Mouse (Mus musculus) spleen, adult 2 months (tissue): ENCODE results near the gene Gabbr2.

ENCODE experiments used
- CTCF ChIP-seq: fragments of 200-500 bp; IDR thresholded peaks from 2 replicates; pipeline ENCODE4 v1.5.1; 2011; ENCODE audit warnings: mild to moderate bottlenecking, inconsistent platforms; ENCODE audit not compliant: insufficient read depth, insufficient read length, insufficient replicate concordance; ENCODE audit errors: extremely low read depth
- POLR2A ChIP-seq: fragments of 200-500 bp; IDR thresholded peaks from 2 replicates; pipeline ENCODE4 v1.6.1; 2011; ENCODE audit warnings: low read depth, low read length, inconsistent platforms

- TF ChIP-seq POLR2A = no peak
- no peak for TF ChIP-seq CTCF
Measured at GRCm38 (mm10) chr4:46906036-46906691, 85.5 kb downstream of the Gabbr2 start.
